Mouse (Mus musculus) right cerebral cortex, postnatal 10 days (tissue): ENCODE results near the gene Oard1.

Experiments
- DNase-seq, 2 experiments: peaks; one replicate each; pipeline ENCODE4 v3.0.0; 2021; ENCODE audit warnings: low spot score in 2 of 2

The Oard1 gene

GRCm38 (mm10) chr17:48408526-48409291 lies 1.1 kb upstream of the Oard1 start:
- DNase-seq: peak; percentile 81 to 83

DNA sequence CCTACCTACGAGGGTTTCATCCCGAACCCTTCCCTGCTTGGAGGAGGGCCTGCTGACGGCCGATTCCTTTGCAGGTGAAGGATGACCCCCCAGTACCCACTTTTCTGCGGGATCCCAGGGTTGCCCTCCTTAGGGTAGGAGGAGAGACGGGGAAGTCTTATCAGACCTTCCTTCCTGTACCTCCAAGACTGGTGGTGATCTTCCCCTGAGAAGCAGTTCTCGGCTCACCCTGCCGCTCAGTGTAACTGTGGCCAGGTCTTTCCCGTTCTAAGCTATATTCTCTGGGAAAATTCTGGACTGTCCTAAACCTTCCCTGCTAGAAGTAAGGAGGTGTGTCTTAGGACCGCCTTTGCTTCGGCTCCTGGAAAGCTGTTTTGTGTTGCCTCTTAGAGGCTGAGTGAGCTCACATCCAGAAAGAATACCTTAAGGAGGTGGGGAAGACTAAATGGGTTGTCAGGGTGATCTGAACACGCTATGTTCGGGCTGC lies 528 bp downstream of the Oard1 start:
- peak in 1 of 2 experiments; percentile 39 for DNase-seq

GRCm38 (mm10) chr17:48411241-48411640 lies 1.4 kb downstream of the Oard1 start:
- DNase-seq: no peak

GRCm38 (mm10) chr17:48416011-48416410 lies 6.2 kb downstream of the Oard1 start:
- DNase-seq: no peak

DNA sequence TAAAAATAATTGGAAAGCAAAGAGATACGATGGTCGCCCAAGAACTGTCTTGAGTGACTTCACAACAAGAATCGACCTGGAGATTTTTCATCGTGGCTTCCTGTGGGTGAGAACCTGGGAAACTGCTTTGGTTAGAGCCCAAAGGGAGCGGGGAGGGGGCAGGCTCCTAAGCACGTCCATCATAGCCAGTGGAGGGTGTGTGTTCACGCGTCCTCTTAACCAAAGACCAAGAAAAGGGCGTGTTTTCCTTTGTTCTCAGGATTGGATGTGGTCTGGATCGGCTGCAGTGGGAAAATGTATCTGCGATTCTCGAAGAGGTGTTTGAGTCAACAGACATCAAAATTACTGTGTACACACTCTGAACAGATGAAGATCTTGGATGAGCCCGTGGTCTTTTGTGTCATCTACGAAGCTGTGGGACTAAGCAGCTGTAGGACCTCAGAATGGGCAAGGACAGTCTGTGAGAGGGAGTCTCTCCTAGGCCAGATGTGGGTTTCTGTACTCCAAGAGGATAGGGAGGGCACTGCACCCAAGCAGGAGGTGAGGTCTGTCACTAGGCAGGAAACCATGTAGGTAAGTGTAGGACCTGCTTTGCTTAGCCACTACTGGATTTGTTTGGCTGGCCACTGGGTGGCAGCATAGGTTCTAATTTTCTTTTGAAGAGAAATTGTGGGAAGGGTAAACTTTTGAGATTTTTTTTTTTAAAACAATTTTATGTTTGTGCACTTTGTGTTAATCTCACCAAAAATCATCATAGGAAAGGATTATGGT lies 6.8 kb downstream of the Oard1 start:
- DNase-seq: peak; percentile 73 to 86

DNA sequence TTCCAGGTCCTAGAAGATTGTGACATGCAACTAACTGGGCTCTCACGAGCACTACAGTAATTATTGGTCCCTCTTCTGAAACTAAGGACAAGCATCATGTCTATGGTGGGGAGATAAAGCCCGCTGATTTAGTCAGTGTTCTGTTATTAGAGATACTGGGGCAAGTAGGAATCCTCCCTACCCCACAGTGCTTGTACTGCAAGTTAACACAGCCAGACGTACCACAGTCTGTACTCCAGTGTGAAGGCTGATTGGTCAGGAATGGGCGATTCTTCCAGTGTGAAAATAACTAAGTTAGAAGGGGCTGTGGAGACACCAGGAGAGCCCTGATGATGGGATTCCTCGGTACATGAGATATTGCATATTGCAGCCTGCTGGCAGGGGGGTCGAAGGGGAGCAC lies 7.7 kb downstream of the Oard1 start:
- DNase-seq: no peak

- no peak for DNase-seq
These were observed 8.4 kb downstream of the Oard1 start for GRCm38 (mm10) chr17:48418174-48418573.

DNA sequence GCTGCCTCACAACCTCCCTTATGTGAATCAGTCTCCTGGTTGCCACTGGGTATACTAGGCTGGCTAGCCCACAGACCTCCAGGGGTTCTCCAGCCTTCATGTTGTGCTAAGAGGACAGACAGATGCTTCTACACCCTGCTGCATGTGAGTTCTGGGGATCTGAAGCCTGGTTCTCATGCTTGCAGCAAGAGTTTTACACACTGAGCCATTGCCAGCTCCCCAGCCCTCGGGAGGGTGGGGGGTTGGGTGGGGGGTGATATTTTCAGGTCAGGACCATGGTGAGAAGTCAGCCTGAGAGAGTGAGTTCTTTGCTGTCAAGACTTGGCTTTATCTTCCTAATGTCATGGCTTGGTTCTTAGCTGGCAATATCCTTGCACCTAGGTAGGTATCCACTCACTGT lies 9.0 kb downstream of the Oard1 start:
- no peak for DNase-seq

DNA sequence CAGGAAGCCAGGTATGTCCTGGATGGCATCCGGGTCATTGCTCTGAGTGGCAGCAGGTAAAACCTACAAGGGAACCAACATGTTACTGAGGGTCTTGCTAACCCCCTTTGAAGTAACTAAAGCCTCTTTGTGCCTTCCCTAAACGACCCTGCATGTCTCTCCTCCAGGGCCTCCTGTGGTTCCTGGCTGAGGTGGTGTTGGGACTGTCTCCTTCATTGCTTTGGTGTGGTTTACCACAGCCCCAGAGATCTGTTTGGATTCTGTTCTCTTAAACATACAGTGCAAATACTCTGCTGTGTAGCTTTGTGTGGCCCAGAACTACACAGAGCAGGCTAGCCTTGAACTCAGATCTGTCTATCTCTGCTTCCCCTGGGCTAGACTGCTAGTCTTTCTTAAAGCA lies 9.8 kb downstream of the Oard1 start:
- no peak for DNase-seq

DNA sequence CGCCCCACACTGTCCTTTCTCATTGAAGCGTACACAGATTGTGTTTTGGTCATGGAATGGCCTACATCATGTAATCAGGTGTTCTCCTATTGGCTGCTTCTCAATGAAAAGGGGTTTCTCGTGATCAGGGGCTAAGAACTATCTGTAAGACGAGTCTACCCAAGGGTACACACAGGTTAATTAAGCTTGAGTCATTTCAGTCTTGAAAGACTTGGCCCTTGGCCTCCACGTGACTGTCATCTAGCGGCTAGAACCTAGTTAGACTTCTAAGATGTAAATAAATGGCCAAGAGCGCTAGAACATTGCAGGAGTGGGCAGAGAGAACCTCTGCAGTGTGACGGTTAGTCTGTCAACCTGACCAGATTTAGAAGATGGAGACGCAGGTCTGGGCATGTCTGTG lies 14.4 kb downstream of the Oard1 start:
- DNase-seq: no peak

- no peak for DNase-seq
These were observed 16.2 kb downstream of the Oard1 start for GRCm38 (mm10) chr17:48425823-48426612.

GRCm38 (mm10) chr17:48426991-48427750 lies 17.4 kb downstream of the Oard1 start:
- no peak for DNase-seq

- no peak for DNase-seq
These were observed 18.2 kb downstream of the Oard1 start for GRCm38 (mm10) chr17:48427852-48428530.

DNA sequence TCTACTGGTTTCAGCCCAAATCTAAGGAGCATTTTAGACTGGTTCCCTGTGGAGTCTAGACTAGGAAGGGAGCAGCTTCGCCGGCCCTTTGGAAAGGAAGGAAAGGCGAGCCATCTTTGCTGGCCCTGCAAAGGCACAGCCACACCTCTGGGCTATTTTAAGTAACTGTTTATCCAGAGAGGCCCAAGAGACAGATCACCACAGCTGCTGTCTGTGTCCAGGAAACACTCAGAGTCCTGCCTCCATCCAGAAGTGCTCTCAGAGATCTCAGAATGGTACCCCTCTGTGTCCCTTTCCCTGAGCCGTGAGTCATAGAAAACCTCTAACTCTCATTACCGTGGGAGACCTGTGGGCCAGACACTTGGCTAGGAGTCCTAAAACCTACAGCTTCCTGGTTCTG lies 20.6 kb downstream of the Oard1 start:
- no peak for DNase-seq

GRCm38 (mm10) chr17:48431054-48431453 lies 21.2 kb downstream of the Oard1 start:
- DNase-seq: no peak

DNA sequence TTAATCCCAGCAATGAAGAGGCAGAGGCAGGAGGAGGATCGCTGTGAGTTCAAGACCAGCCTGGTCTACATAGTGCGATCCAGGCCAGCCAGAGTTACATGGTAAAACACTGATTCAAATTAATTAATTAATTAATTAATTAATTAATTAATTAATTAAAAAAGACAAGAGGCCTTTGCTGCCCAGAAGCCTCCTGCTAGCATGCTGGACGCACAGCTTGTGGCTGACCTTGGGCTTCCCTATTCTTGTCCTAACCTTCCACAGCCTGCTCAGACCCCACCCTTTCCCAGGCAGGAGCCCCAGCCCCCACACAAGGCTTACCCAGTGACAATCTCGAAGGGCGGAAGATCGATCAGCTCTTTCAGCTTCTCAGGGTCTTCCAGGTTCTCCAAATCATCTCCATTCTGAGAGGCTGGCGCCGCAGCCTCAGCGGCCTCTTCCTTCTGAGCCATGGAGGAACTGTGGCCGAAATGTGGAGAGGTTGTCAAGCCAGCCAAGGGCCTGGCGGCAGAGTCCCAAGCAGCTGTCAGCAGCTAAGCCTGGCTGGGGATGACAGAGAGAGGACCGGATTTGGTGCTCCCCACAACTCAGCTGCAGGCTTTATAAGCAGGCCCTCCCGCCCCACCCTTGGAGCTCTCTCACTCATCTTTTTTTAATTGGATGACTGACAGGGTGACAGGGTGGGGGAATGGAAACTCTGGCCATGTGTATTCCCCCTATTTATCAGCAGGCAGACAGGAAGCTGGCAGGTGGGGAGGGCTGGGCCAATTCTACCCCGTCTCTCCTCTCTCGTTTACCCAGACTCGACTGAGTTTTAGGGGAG lies 22.6 kb downstream of the Oard1 start, which contains the start of gene Apobec2:
TSS of gene Apobec2 (minus strand) at position 773 of the 823 bp plus-strand sequence.
- DNase-seq: no peak

- DNase-seq: no peak
These were observed 23.3 kb downstream of the Oard1 start for GRCm38 (mm10) chr17:48433006-48433655.

DNA sequence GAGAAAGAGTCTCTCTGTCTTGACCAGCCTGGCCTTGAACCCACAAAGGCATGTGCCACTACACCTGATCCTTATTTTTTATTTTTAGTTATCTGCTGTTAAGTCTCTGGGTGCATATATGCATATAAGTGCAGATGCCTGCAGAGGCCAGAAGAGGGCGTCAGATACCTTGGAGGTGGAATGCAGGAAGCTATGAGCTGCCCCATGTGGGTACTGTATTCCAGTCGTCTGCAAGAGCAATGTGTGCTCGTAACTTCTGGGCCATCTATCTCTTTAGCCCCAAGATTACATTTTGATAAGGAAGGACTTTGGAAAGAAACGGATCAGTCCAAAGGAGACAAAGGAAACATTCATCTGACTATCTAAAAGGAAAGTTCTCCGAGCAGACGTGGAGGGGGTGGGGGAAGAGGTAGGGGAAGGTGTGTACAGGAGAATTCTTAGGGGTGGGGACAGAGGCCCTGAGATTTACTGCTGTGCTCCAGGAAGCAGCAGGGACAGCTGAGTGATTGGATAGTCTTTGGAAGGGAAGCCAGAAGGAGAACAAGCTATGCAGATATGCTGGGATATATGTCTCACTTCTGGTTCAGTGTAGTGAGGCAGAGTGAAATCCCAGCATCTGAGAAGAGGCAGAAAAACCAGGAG lies 24.0 kb downstream of the Oard1 start:
- DNase-seq: no peak

DNA sequence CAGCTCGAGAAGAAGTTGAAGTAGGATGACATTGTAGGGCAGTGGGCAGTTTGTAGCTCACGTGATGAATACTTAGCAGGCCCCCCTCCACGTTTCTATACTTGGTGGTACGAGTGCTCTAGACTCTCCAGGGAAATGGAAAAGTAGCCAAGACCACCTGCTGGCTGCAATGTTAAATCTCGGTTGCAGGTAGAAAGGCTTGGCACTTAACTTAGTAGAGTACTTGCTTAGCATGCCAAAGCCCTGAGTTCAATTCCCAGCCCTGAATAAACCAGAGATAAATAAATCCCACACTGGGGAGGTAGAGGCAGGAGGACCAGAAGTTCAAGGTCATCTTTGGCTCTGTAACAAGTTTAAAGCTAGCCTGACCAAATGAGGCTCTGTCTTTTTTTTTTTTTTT lies 24.7 kb downstream of the Oard1 start:
- DNase-seq: no peak
